Mouse (Mus musculus): ENCODE measurements at regions not wholly inside any gene's neighbourhood (a gene's known extent, or its start where the extent isn't known, plus 50 kb on each side); places are given as distances from the start of the nearest gene placed in this dataset.

GRCm38 (mm10) chr4:125439856-125440255 lies 50.6 kb upstream of the Grik3 start:
- DNase-seq (ENCODE audit: low read depth, low spot score): no peak

GRCm38 (mm10) chr4:125437161-125437822 lies 53.2 kb upstream of the Grik3 start:
- DNase-seq (ENCODE audit: low read depth, low spot score): peak; percentile 59

GRCm38 (mm10) chr4:125433511-125433910 lies 57.0 kb upstream of the Grik3 start:
- no peak for DNase-seq (ENCODE audit: low read depth, low spot score)

- DNase-seq (ENCODE audit: low read depth, low spot score): no peak
These were observed 58.9 kb upstream of the Grik3 start for GRCm38 (mm10) chr4:125431648-125432047.

GRCm38 (mm10) chr4:125430845-125431244 lies 59.7 kb upstream of the Grik3 start:
- peak; percentile 31 for DNase-seq (ENCODE audit: low read depth, low spot score)

- peak; percentile 38 for DNase-seq (ENCODE audit: low read depth, low spot score)
These were observed 61.8 kb upstream of the Grik3 start for GRCm38 (mm10) chr4:125428736-125429135.

GRCm38 (mm10) chr4:125420561-125421241 lies 69.8 kb upstream of the Grik3 start:
- no peak for DNase-seq (ENCODE audit: low read depth, low spot score)

- peak; percentile 79 for DNase-seq (ENCODE audit: low read depth, low spot score)
These were observed 70.8 kb upstream of the Grik3 start for GRCm38 (mm10) chr4:125419491-125420255.

GRCm38 (mm10) chr4:125415308-125415707 lies 75.2 kb upstream of the Grik3 start:
- no peak for DNase-seq (ENCODE audit: low read depth, low spot score)

GRCm38 (mm10) chr4:125413833-125414719 lies 76.4 kb upstream of the Grik3 start:
- peak; percentile 78 for DNase-seq (ENCODE audit: low read depth, low spot score)

GRCm38 (mm10) chr4:125410736-125411441 lies 79.6 kb upstream of the Grik3 start:
- DNase-seq (ENCODE audit: low read depth, low spot score): no peak

- DNase-seq (ENCODE audit: low read depth, low spot score): peak; percentile 57
These were observed 91.0 kb upstream of the Grik3 start for GRCm38 (mm10) chr4:125399376-125400112.

GRCm38 (mm10) chr4:125397007-125397461 lies 93.5 kb upstream of the Grik3 start:
- peak; percentile 88 for DNase-seq (ENCODE audit: low read depth, low spot score)

GRCm38 (mm10) chr4:125391269-125391668 lies 99.2 kb upstream of the Grik3 start:
- DNase-seq (ENCODE audit: low read depth, low spot score): no peak

GRCm38 (mm10) chr4:125385811-125386210 lies 104.7 kb upstream of the Grik3 start:
- DNase-seq (ENCODE audit: low read depth, low spot score): no peak

- no peak for DNase-seq (ENCODE audit: low read depth, low spot score)
These were observed 126.5 kb upstream of the Grik3 start for GRCm38 (mm10) chr4:125364011-125364410.

- no peak for DNase-seq (ENCODE audit: low read depth, low spot score)
These were observed 128.6 kb upstream of the Grik3 start for GRCm38 (mm10) chr4:125361611-125362520.

- no peak for DNase-seq (ENCODE audit: low read depth, low spot score)
These were observed 132.1 kb upstream of the Grik3 start for GRCm38 (mm10) chr4:125358356-125358755.

- DNase-seq (ENCODE audit: low read depth, low spot score): peak; percentile 58
These were observed 134.1 kb upstream of the Grik3 start for GRCm38 (mm10) chr4:125356441-125356840.
